Mouse (Mus musculus) T-cell, adult 2 months (primary cell): Measurements from ENCODE around the gene Six5.
A peak's percentile ranks its signal among the peaks of the same experiment; 100 is the strongest.

Experiments used
- DNase-seq: peaks from one replicate; pipeline ENCODE4 v3.0.0; 2022; ENCODE audit warnings: low spot score

Gene Six5

DNA sequence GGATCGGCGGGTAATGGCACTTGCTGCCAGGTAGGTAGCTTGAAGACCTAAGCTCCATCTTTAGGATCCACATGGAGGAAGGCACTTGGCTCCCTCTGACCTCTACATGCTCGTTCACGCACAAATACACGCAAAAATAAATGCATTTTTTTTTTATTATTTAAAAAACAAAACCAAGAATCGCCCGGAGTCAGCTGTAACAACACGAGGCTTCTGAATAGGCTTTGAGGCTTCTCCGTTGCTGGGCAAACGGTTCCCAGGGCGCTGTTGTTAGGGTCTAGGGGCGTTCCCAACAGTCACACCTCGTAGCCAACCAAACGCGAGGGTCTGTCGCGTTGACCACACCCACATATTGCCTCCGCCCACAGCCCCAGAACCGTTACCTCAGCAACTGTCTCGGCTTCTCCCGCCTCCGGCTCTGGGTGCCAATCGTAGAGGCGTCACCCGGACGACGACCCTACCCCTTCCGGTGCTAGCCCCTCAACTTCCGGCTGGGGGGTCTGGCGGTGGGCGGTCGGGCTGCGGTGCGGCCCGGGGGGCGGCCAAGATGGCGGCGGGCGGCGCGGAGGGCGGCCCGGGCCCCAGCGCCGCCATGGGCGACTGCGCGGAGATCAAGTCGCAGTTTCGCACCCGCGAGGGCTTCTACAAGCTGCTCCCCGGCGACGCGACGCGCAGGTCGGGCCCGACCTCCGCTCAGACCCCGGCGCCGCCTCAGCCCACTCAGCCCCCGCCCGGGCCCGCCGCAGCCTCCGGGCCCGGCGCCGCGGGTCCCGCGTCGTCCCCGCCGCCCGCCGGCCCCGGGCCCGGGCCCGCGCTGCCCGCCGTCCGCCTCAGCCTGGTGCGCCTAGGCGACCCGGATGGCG is 18.4 kb upstream of the Six5 start, which contains the start of gene Dmwd:
Gene Dmwd (plus strand): TSS at position 505 of the 863 bp plus-strand sequence.
- DNase-seq, result peak; percentile 51

DNA sequence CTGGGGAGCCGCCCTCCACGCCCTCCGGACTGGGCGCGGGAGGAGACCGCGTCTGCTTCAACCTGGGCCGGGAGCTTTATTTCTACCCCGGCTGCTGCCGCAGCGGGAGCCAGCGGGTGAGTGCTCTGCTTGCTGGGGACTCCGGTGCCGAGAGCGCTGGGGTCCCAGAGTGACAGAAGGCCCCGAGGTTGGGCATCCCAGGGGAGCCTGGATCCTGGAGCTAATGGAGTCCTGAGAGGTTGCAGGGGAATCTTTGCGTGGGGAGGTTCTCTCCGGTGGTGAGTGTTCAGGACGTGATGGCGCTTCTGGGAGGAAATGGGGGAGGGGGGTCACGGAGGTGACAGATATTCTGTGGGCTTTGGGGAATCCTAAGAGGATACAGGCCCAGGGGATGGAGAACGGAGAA is 17.8 kb upstream of the Six5 start:
- no peak for DNase-seq

DNA sequence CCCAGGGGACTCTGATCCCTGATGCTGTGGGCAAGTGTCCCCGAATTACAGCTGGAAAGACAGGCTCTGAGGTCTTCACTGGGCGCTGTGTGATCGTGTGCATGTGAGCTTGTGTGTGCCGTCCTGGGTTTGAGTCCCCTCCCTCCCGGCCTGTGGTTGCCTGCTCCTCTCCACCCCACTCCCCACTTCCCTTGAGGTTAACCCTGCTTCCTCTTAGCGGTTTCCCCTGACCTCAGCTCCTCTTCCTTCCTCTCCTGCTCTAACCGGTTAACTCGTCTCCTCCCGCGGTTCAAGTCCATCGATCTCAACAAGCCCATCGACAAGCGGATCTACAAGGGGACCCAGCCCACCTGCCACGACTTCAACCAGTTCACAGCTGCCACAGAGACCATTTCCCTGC is 16.6 kb upstream of the Six5 start:
- DNase-seq, result peak; percentile 74

DNA sequence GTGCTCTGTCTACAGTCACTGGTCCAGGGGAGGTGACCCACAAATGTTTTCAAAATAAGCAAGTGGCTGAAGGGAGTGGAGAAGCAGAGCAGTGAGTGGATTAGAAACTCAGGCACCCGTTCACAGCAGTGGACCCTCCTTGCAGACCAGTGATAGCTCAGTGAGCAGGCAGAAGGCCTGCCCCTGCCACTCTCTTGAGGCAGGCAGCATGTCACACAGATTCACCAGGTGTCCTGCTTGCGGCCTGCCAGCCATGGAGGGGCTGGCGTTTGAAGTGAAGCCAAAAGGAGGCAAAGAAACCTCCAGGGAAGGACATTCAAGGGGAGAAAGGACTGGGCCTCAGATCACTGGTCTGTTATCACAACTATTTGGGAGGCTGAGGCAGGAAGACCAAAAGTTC is 15.7 kb upstream of the Six5 start:
- no peak for DNase-seq

DNA sequence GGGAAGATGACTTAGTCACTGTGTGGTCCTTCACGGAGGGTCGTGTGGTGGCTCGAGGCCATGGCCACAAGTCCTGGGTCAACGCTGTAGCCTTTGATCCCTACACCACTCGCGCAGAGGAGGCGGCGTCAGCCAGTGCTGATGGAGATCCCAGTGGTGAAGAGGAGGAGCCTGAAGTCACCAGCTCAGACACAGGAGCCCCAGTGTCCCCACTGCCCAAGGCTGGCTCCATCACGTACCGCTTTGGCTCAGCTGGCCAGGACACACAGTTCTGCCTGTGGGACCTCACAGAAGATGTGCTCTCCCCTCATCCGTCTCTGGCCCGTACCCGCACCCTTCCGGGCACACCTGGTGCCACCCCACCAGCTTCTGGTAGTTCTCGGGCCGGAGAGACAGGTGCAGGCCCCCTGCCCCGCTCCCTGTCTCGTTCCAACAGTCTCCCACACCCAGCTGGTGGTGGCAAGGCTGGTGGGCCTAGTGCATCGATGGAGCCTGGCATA is 13.9 kb upstream of the Six5 start:
- DNase-seq, result no peak

DNA sequence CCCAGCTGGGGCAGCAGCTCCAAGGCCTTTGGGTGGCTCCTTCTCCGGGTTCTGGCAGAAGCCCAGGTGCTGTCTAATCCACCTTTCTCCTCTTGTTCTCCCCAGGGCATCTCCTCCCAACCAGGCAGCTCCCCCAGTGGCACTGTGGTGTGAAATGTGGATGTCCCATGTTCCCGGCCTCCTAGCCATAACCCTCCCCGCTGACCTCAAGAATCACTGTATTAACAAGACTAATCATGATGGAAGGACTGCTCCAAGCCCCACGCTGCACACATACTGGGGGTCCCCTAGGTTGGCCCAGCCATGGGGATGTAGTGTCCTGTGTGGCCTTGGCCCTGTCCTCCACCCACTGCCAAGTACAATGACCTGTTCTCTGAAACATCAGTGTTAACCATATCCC is 12.2 kb upstream of the Six5 start:
- no peak for DNase-seq

DNA sequence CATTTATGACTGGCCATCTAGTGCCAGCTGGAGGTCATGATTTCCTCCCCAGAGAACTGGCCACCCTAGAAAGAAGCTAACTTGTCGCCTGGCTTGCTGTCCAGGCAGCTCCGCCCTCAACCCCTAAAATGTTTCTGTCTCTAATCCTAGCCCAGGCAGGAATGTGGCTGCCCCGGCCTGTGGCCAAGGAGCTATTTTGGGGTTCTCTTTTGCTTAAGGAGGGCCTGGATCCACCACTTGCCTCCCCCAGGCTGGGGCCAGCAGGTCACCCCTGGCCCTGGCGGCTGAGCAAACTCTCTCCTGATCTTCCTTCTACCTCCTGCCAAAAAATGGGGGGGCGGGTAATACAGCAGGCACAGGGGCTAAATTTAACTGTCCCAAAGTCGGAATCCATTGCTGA is 11.3 kb upstream of the Six5 start:
- DNase-seq, result no peak

DNA sequence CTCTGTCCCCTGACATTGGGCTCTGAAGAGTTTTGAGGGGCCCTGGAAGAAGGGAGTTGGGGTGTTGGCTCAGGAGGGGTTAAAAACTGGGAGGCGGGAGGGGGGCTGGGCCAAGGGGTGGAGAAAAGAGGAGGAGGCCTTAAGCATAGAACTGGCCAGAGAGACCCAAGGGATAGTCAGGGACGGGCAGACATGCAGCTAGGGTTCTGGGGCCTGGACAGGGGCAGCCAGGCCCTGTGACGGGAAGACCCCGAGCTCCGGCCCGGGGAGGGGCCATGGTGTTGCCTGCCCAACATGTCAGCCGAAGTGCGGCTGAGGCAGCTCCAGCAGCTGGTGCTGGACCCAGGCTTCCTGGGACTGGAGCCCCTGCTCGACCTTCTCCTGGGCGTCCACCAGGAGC is 10.7 kb upstream of the Six5 start, which contains the start of gene Dmpk:
Gene Dmpk (plus strand): TSS at position 149 of the 400 bp plus-strand sequence.
- no peak for DNase-seq

DNA sequence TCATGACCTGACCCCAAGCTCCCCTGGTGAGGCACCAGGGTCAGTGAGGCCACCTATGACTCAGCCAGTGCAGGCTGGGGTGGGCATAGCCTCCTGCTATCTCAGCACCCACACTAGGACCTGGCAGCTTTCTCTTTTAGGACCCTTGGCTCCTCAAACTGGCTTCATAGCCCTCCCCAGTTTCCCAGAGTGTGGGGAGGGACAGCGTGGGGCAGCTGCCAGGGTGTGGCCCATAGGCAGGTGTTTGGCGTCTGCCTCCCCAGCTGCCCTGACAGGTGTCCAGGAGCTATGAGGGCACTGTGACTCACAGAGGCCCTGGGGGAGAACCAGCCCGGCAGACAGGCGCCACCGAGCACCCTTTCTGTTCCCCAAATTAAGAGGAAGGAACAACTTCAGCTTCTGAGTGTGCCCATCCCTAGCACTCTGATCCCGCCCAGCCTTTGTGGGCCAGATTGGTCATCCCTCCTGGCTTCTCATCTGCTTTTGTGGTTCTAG is 10.1 kb upstream of the Six5 start:
- DNase-seq, result no peak

DNA sequence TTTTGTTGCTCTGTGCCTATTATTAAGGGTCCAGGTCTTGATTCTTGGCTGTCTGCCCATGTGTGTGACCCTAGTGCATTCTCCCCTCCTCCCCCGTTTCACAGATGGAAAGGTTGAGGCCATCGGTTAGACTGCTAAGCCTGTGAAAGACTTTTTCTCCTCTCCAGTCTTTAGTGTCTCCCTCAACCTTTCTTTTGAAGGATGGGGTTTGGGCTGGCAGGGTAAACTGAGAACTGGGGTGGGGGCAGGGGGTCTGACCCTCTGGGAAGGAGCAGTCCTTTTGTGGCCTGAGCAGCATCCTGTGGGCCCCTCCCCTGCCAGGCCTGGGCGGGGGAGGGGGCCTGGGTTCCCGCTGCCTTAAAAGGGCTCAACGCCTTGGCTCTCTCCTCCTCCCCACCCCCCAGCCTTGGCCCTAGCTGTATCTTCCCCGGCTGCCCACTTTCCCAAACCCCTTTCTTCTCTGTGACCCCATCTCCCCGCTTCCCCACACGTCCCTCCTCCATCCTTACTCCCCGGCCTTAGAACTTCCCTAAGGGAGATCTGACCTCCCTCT is 9.4 kb upstream of the Six5 start:
- DNase-seq, result no peak

DNA sequence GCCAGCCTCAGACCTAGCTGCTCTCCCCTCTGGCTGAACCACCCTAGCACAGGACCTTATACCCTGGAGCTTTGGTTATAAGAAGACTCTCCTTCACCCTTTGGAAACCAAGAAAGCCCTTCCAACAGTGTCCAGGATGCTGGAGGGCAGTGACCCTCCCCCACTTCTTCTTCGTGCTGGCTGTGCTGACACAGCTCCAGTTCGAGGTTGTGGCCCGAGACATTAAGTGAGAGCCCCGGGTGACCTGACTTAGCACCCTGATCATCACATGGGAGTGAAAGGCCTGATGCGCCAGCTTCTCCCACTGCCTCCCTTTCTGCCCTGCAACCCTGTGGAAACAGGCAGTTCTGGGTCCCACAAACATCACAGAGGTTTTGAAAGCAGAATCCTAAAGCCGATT is 8.9 kb upstream of the Six5 start:
- DNase-seq, result no peak

DNA sequence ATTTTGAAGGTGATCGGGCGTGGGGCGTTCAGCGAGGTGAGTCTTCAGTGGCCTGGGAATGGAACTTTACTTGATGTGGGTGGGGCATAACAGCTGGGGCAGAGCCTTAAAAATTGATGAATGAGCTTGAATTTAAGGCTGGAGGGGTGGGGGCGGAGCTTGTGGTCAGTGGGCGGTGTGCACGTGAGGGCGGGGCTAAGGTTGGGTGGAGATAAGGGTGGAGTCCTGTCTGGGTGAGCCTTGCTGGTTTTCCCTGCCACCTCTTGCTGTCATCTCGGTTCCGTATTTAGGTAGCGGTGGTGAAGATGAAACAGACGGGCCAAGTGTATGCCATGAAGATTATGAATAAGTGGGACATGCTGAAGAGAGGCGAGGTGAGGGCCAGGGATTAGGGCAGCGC is 8.4 kb upstream of the Six5 start:
- no peak for DNase-seq

DNA sequence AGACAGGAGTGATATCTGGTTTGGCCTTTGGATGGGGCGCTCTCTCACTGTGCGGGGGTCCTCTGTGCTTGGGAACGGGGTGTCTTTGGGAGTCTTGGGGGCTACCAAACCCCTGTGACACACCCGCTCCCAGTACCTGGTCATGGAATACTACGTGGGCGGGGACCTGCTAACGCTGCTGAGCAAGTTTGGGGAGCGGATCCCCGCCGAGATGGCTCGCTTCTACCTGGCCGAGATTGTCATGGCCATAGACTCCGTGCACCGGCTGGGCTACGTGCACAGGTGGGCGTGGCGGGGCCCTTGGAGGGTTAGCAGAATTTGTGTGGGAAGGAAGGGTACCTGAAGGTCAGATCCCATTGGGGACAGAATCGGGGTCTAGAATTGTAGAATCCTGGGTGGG is 7.6 kb upstream of the Six5 start:
- DNase-seq, result no peak

DNA sequence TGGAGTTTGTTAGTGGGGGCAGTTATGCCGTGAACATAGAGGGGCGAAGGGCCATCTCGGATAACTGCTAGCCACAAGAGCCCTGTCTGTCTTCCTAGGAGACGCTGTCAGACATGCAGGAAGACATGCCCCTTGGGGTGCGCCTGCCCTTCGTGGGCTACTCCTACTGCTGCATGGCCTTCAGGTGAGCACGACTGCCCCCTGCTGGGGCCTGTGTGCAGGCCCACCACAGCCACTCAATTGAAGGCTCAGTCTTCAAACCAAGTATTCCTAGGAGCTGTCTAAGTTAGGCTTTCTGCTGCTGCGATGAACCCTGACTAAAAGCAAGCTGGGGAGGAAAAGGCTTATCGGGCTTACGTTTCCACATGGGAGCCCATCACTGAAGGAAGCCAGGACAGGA is 5.6 kb upstream of the Six5 start:
- peak; percentile 59 for DNase-seq

DNA sequence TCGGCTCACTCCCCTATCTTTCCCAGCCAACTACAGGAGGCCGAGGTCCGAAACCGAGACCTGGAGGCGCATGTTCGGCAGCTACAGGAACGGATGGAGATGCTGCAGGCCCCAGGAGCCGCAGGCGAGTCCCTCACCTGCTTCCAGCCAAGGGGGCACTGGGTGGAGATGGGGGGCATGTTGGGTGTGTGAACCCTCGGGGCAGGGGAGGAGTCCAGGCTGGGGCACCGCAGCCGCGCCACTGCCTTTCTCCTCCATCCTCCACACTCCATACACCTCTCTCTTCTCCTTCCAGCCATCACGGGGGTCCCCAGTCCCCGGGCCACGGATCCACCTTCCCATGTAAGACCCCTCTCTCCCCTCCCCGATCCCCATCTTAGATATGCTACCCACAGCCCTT is 2.5 kb upstream of the Six5 start:
- DNase-seq, result no peak

DNA sequence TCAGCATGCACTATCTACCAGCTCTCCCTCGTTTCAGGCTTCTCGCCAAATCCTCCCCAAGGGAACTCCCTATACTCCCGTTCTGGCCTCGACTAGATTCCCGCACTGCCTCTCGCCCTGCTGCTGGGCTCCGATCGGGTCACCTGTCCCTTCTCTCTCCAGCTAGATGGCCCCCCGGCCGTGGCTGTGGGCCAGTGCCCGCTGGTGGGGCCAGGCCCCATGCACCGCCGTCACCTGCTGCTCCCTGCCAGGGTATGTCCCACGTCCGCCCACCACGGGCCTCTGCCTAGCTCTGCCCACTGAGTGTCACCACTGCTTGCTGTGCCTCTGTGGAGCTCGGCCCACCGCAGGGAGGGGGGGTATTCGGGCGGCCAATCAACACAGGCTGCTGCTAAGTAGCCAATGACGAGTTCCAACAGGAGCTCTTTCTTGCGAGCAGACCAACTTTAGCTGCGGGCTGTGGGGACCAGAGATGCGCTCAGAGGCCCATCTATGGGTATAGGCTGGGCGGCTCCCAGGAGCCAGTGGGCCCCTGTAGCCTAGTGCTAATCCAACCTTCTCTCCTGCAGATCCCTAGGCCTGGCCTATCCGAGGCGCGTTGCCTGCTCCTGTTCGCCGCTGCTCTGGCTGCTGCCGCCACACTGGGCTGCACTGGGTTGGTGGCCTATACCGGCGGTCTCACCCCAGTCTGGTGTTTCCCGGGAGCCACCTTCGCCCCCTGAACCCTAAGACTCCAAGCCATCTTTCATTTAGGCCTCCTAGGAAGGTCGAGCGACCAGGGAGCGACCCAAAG is 1.8 kb upstream of the Six5 start:
- DNase-seq, result no peak

DNA sequence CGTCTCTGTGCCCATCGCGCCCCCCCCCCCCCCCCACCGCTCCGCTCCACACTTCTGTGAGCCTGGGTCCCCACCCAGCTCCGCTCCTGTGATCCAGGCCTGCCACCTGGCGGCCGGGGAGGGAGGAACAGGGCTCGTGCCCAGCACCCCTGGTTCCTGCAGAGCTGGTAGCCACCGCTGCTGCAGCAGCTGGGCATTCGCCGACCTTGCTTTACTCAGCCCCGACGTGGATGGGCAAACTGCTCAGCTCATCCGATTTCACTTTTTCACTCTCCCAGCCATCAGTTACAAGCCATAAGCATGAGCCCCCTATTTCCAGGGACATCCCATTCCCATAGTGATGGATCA is 1.2 kb upstream of the Six5 start:
- peak; percentile 83 for DNase-seq

DNA sequence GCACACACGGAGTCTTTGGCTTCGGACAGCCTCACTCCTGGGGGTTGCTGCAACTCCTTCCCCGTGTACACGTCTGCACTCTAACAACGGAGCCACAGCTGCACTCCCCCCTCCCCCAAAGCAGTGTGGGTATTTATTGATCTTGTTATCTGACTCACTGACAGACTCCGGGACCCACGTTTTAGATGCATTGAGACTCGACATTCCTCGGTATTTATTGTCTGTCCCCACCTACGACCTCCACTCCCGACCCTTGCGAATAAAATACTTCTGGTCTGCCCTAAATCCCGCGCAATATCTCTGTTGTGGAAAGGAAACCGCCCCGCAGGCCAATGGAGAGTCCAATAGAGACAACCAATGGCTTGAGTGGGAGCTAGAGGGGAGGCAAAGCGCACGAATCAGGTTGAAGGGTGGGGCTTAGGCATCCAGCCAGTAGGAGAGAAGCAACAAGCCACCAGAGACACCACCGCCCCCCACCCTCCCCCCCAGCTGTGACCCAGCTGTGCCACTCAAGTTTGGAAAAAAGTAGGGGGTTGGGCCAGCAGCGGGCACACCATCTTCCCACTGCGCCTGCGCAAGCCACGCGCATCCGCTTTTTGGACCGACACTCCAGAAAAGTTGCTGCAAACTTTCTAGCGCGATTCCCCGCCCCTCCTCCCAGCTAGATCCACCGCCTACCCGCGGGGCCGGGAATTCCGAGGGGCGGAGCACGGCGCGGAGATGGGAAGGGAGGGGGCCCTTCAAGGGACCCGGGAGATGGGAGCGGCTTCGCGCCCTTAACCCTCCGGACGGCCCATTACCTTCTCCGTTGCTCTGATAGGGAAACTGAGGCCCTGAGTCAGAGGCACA is 633 bp upstream of the Six5 start:
- DNase-seq, result peak; percentile 75

DNA sequence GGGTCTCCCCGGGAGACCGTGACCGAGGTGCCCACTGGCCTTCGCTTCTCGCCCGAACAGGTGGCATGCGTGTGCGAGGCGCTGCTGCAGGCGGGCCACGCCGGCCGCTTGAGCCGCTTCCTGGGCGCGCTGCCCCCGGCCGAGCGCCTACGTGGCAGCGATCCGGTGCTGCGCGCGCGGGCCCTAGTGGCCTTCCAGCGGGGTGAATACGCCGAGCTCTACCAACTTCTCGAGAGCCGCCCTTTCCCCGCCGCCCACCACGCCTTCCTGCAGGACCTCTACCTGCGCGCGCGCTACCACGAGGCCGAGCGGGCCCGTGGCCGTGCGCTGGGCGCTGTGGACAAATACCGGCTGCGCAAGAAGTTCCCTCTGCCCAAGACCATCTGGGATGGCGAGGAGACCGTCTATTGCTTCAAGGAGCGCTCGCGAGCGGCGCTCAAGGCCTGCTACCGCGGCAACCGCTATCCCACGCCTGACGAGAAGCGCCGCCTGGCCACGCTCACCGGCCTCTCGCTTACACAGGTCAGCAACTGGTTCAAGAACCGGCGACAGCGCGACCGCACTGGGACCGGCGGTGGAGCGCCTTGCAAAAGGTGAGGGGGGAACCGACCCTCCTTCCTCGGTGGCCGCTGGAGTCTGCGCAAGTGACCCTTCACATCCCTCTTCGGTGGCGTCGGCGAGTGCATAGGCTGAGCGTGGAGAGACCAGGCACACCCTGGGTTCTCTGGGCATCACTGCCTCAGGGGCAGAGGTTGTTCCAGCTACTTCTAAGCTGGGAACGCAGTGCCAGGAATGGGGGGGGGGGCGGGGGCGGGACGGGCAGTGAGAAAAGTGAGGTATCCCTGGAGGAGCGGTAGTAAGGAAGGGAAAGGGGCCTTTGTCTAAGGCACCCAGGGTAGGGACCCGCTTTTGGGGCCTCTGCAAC is 694 bp downstream of the Six5 start:
- peak; percentile 25 for DNase-seq

DNA sequence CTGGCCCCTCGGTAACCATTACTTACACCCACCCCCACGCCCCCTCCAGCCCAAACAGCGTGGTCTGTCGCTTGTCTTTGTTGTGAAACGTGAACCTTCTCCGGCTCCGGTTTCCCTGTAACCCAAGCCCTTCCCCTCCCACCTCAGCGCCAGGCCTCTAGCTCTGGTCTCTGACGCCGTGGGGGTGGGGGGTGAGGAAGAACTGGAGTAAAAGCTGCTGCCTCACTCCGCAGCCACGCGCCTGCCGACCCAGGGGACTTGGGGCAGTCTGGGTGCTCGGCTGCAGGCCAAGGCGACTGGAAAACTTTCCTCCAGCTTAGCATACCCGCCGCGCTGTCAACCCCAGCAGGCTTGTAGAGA is 1.3 kb downstream of the Six5 start:
- no peak for DNase-seq
